Mouse (Mus musculus): ENCODE measurements around the gene Syce1.
"Not testable (repeated sequence)": the region's sequence is repeated elsewhere in the genome, so short reads cannot be mapped to it uniquely, and the experiment has no call there.

The Syce1 gene

GRCm38 (mm10) chr7:140765888-140766739 is 21.5 kb downstream of the Syce1 start:
- no peak for DNase-seq (ENCODE audit: low read depth, low spot score)

- not testable (repeated sequence) for DNase-seq (ENCODE audit: low read depth, low spot score)
Measured at GRCm38 (mm10) chr7:140765391-140765790, 22.3 kb downstream of the Syce1 start.

- DNase-seq (ENCODE audit: low read depth, low spot score): no peak
Measured at GRCm38 (mm10) chr7:140763447-140764020, 24.1 kb downstream of the Syce1 start, which contains the start of gene Cyp2e1. Gene Cyp2e1 (plus strand): TSS chr7:140763739.

GRCm38 (mm10) chr7:140760647-140761046 is 27.0 kb downstream of the Syce1 start:
- no peak for DNase-seq (ENCODE audit: low read depth, low spot score)

- no peak for DNase-seq (ENCODE audit: low read depth, low spot score)
Measured at GRCm38 (mm10) chr7:140756151-140756854, 31.3 kb downstream of the Syce1 start.

- no peak for DNase-seq (ENCODE audit: low read depth, low spot score)
Measured at GRCm38 (mm10) chr7:140754556-140754955, 33.1 kb downstream of the Syce1 start.

- DNase-seq (ENCODE audit: low read depth, low spot score): no peak
Measured at GRCm38 (mm10) chr7:140748827-140749160, 38.9 kb downstream of the Syce1 start.

GRCm38 (mm10) chr7:140748116-140748826 is 39.4 kb downstream of the Syce1 start:
- DNase-seq (ENCODE audit: low read depth, low spot score): no peak

- DNase-seq (ENCODE audit: low read depth, low spot score): no peak
Measured at GRCm38 (mm10) chr7:140747402-140747801, 40.2 kb downstream of the Syce1 start.

- DNase-seq (ENCODE audit: low read depth, low spot score): peak; percentile 14
Measured at GRCm38 (mm10) chr7:140733162-140733561, 54.5 kb downstream of the Syce1 start.
